Mouse (Mus musculus) lung, adult 10 weeks (tissue): ENCODE data around the gene Ccdc40. TPM values are rescaled to one million over a fixed set of nuclear protein-coding genes. Genes with fewer than 3 reads are reported as not detected.

Experiments used
- polyA plus RNA-seq: library from polyadenylated mRNA; stranded (reverse); fragments of 350-450 nt; fragmentation: Illumina TruSeq; extraction: RNeasy Lipid Tissue Mini Kit (QIAGEN cat#74804); gene quantifications from one replicate; pipeline ENCODE4 v1.2.3, GENCODE M21; 2014; ENCODE audit warnings: low read depth, low replicate concordance; ENCODE audit not compliant: insufficient read depth

The Ccdc40 gene
- 8.7 TPM for polyA plus RNA-seq

DNA sequence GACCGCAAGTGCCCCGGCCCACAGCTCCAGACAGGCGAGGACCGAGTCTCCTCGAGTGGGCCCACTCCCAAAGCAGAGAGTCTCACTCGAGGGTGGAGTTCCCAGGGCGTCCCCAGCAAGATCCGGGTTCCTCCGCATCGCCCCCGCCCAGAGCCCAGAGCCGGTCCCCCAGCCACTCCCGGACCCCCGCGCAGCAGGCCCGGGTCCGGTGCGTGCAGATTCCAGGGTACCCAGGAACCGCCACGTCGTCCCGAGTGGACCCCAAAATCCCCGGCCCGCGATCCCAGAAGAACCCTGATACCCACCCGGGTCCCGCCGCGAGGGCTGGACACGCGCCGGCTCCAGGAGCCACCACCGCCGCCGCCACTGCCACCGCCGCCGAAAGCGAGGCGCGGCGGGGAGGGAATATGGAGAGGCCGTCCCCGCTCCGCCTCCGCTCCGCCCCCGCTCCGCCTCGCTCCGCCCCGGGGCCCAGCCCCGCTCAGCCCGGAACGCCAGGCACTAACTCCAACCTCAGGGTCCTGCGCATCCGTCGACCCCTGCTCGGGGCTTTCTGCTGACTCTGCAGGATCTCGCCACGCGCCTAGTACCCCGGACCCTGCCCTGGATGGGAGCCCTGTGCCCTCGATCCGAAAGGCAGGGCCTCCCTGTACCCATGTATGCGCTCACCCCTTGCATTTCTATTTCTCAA is at the start of gene Ccdc40, which contains the start of gene Tbc1d16:
Gene Ccdc40, plus strand, starts transcription at position 482 of the 691 bp plus-strand sequence.
Gene Tbc1d16, minus strand, starts transcription at position 409 of the 691 bp plus-strand sequence.

DNA sequence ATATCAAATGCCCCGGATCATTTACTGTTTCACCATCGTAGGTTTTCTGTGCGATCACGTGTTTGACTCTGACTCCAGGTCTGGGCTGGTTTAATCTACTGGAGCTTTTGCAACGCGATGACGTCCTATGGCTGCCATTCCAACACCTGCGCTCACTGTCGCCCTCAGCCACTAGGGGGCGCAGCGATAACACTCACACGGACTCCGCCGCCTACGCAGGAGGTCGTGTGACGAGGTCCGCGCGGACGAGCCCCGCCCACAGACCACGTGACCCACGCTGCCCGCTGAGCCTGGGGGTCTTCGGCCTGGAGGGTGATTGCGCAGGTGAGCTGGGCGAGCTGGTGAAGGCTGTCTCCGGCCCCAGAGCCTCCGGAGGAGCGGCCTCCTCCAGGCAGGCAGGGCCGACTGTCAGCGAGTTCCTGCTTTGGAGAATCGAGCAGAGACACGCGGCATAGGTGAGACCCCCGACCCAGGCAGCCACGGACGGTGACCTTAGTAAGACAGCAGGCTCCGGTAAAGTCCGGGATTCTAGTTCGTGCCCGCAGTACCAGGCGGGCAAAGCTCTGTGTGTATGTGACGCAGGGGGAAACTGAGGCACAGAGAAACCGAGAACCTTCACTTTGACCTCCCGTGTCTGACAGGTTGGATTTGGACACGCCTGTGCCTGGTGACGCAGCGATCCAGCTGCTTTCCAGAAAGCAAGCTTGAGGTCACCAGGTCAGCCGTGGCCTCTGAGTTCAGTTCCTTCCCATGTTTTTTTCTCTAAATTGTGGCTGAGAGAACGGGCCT is 39.6 kb downstream of the Ccdc40 start, which contains the start of gene Gaa:
Gene Gaa, plus strand, starts transcription at position 120 of the 789 bp plus-strand sequence.

DNA sequence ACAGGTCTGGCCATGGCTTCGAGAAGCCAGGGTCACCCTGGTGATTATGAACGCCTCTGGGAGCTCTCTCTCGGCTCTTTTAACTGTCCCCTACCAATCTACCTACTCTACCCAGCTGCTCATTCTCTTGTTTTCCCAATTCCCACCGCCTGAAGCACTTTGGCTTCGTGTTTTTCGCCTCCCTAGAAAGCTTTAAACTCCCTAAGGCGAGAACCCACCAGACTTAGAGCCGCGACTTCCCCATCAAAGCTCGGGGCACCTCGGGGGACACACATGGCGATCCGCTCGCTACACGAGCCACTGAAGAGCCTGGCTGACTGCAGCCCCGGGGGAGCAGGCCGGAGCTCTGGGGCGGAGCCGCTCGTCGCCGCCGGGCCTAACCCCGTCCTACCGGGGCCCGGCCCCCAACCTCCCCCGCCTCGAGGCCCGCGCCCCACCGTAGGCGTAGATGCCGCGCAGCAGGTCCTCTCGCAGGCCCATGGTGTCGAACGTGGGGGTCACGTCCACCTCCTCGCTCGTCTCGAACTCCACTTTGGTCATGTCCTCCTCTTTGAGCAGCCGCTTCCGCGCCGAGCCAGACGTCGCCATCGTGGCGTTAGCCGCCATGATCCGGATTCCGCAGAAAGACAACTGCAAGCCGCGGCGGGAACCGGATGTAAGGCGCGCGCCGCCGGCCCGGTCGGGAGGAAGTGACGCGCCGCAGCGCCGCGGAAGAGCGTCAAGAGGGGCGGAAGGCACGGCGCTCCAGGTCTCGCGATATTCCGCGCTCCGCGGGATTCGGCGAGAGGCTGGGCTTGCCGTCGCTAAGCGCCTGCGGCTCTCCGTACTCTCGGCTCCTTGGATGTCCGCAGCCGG is 71.2 kb downstream of the Ccdc40 start, which contains the start of gene Eif4a3:
Gene Eif4a3, minus strand, starts transcription at position 699 of the 855 bp plus-strand sequence.

DNA sequence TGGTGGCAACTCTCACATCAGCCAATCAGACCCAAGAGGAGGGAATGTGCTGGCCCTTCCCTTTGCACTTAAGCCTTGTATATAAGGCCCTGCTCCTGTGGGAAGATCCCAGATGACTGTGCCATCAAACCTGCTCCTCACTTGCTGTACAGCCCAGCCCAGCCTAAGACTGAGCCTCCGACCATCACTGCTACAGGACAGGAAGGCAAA is 79.2 kb downstream of the Ccdc40 start, which contains the start of gene Card14:
Gene Card14, plus strand, starts transcription at position 111 of the 210 bp plus-strand sequence.

Other genes starting within 250 kb of the Ccdc40 start
- gene Enpp7, start 240.4 kb upstream of the Ccdc40 start, polyA plus RNA-seq, result not detected
- 1.8 TPM for gene Cbx2, start 205.6 kb upstream of the Ccdc40 start, polyA plus RNA-seq
- 8.8 TPM for gene Cbx8, start 187.6 kb upstream of the Ccdc40 start, polyA plus RNA-seq
- gene Cbx4, start 142.4 kb upstream of the Ccdc40 start, polyA plus RNA-seq, result 6.2 TPM
- gene Tbc1d16, start 73 bp upstream of the Ccdc40 start, polyA plus RNA-seq, result 6.4 TPM
- 39.3 TPM for gene Gaa, start 39.3 kb downstream of the Ccdc40 start, polyA plus RNA-seq
- gene Eif4a3, start 71.5 kb downstream of the Ccdc40 start, polyA plus RNA-seq, result 92.2 TPM
- not detected for gene Card14, start 79.2 kb downstream of the Ccdc40 start, polyA plus RNA-seq
- gene Sgsh, start 127.0 kb downstream of the Ccdc40 start, polyA plus RNA-seq, result 7.4 TPM
- gene Slc26a11, start 127.0 kb downstream of the Ccdc40 start, polyA plus RNA-seq, result 3.5 TPM
- gene Rnf213, start 164.5 kb downstream of the Ccdc40 start, polyA plus RNA-seq, result 24.6 TPM